Mouse (Mus musculus) small intestine, adult 2 months (tissue): ENCODE results near the gene Gm8693. TPM values are rescaled to one million over a fixed set of nuclear protein-coding genes. Genes with fewer than 3 reads are reported as not detected.
"Not testable (repeated sequence)": the region's sequence is repeated elsewhere in the genome, so short reads cannot be mapped to it uniquely, and the experiment has no call there.

Experiments
- H3K27ac ChIP-seq: fragments of 200-500 bp; 2 replicates; pipeline ENCODE4 v1.5.1; 2012; ENCODE audit warnings: low read depth, low read length, control low read depth, inconsistent platforms; ENCODE audit not compliant: insufficient read depth
- H3K27me3 ChIP-seq: fragments of 200-500 bp; 2 replicates; pipeline ENCODE4 v1.6.1; 2012; ENCODE audit warnings: mild to moderate bottlenecking, moderate library complexity, low read length, inconsistent platforms; ENCODE audit not compliant: control insufficient read depth, insufficient read depth
- H3K36me3 ChIP-seq: fragments of 200-500 bp; 2 replicates; pipeline ENCODE4 v1.6.1; 2012; ENCODE audit warnings: mild to moderate bottlenecking, low read length, control low read depth, inconsistent platforms; ENCODE audit not compliant: control insufficient read depth, insufficient read depth
- H3K4me1 ChIP-seq: fragments of 200-500 bp; 2 replicates; pipeline ENCODE4 v1.6.1; 2012; ENCODE audit warnings: low read length, inconsistent platforms, mixed read lengths; ENCODE audit not compliant: control insufficient read depth, insufficient read depth, insufficient read length
- H3K4me3 ChIP-seq: fragments of 200-500 bp; 2 replicates; pipeline ENCODE4 v1.5.1; 2012; ENCODE audit warnings: low read depth, mild to moderate bottlenecking, control low read depth, inconsistent platforms, low read length, moderate library complexity
- WGBS: fragments of 180-500 bp; shearing (Covaris S2); methylation state at CpG from one replicate; pipeline ENCODE4 v1.1.7; 2018; 5-methylcytosine and 5-hydroxymethylcytosine counted together
- polyA plus RNA-seq: library from polyadenylated mRNA; depleted of rRNA; stranded (reverse); fragments of >200 nt; gene quantifications from 2 replicates; pipeline ENCODE4 v1.2.3, GENCODE M21; 2012; rRNA removed

Gene Gm8693
- not detected in 2 replicates for polyA plus RNA-seq

DNA sequence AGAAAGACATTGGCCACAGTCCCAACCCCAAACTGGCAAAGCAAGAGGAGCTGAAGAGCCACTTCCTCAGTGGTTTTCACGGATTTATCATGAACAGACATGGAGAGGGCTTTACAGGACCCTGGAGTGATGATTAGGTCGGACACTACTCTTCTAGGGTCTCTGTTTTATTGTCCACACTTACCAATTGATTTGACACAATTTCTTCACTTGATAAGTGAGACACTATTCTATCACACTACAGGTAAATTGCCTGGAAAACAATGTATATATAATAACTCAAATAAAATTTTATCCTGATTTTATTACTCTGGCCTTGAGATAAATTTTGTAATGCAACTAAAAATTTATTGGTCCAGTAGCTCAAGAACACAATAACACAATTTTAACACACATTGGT, at the start of gene Gm8693:
TSS of gene Gm8693 (minus strand) at position 101 of the 400 bp plus-strand sequence.
- whole genome bisulfite sequencing: no CpG with 5 or more reads among the region's 2 CpGs
- not testable (repeated sequence) for H3K36me3 ChIP-seq, H3K27ac ChIP-seq, H3K4me1 ChIP-seq, H3K27me3 ChIP-seq, H3K4me3 ChIP-seq

GRCm38 (mm10) chr7:22719610-22720009, 27.5 kb upstream of the Gm8693 start, which contains the start of gene Gm4567:
TSS of gene Gm4567 (minus strand) at chr7:22719710.
- WGBS: no CpG with 5 or more reads among the region's 1 CpGs
- not testable (repeated sequence) for H3K27ac ChIP-seq

GRCm38 (mm10) chr7:22657718-22658117, 34.4 kb downstream of the Gm8693 start, which contains the start of gene Vmn1r155:
TSS of gene Vmn1r155 (plus strand) at chr7:22658018.
- not testable (repeated sequence) for H3K4me3 ChIP-seq, H3K27ac ChIP-seq, H3K4me1 ChIP-seq, H3K36me3 ChIP-seq, H3K27me3 ChIP-seq
- WGBS: no CpG with 5 or more reads among the region's 3 CpGs

More at GRCm38 (mm10) chr7:22719610-22720009, 27.5 kb upstream of the Gm8693 start, which contains the start of gene Gm4567:
- H3K27me3 ChIP-seq, H3K36me3 ChIP-seq, H3K4me1 ChIP-seq, H3K4me3 ChIP-seq: not testable (repeated sequence)

Other genes starting within 250 kb of the Gm8693 start
- gene Gm10665, start 228.2 kb downstream of the Gm8693 start, polyA plus RNA-seq: not detected in 2 replicates
- not detected in 2 replicates for gene Vmn1r151, start 192.6 kb downstream of the Gm8693 start, polyA plus RNA-seq
- gene Vmn1r152, start 169.3 kb downstream of the Gm8693 start, polyA plus RNA-seq: not detected in 2 replicates
- gene Gm8677, start 157.4 kb downstream of the Gm8693 start, polyA plus RNA-seq: not detected in 2 replicates
- not detected in 2 replicates for gene Gm4201, start 127.0 kb downstream of the Gm8693 start, polyA plus RNA-seq
- not detected in 2 replicates for gene Gm4565, start 104.2 kb downstream of the Gm8693 start, polyA plus RNA-seq
- gene Vmn1r155, start 34.3 kb downstream of the Gm8693 start, polyA plus RNA-seq: not detected in 2 replicates
- not detected in 2 replicates for gene Gm4567, start 27.4 kb upstream of the Gm8693 start, polyA plus RNA-seq
- gene Vmn1r157, start 69.4 kb upstream of the Gm8693 start, polyA plus RNA-seq: not detected in 2 replicates
- not detected in 2 replicates for gene Vmn1r158, start 98.5 kb upstream of the Gm8693 start, polyA plus RNA-seq
- gene Vmn1r159, start 151.3 kb upstream of the Gm8693 start, polyA plus RNA-seq: not detected in 2 replicates
- not detected in 2 replicates for gene Vmn1r160, start 178.9 kb upstream of the Gm8693 start, polyA plus RNA-seq